13 mouse cellular contexts compared by ENCODE assay signal in genomic region chr4:148085907-148086305, GRCm38 (mm10). TPM values are rescaled to one million over a fixed set of nuclear protein-coding genes. Genes with fewer than 3 reads are reported as not detected.
DNase-seq lines count a peak whose midpoint lies in the region; ATAC-seq lines count a peak whose summit lies in the region.
"Had no signal": no experiment of that assay in that cellular context is flagged by ENCODE, and none has a peak within 500 bp of the region (broad histone marks: within the 10 kb centered on the region; RNA-seq: fewer than 3 reads in every experiment).

No protein-coding gene starts in this region.

- H3K27me3 ChIP-seq in heart, embryonic 10.5 days (ENCODE audit: insufficient read depth, poor library complexity, severe bottlenecking) = no peaks in the 10 kb centered on the region
- no peaks in the 10 kb centered on the region for H3K27me3 ChIP-seq in midbrain, embryonic 12.5 days
- no peaks in the 10 kb centered on the region for H3K27me3 ChIP-seq in midbrain, embryonic 15.5 days (replicated peaks)
- H3K27me3 ChIP-seq: embryonic facial prominence, embryonic 12.5 days had no signal

- no peak for ATAC-seq in midbrain, embryonic 12.5 days (ENCODE audit: low FRiP score, low read depth)
- ATAC-seq in midbrain, embryonic 15.5 days (replicated peaks) = no peak
- ATAC-seq: hindbrain, postnatal 0 days had no signal

- peaks cover 57% of the 10 kb centered on the region for H3K4me1 ChIP-seq in heart, embryonic 10.5 days
- peaks cover 39% of the 10 kb centered on the region for H3K4me1 ChIP-seq in midbrain, embryonic 12.5 days
- H3K4me1 ChIP-seq in midbrain, embryonic 15.5 days = peaks cover 17% of the 10 kb centered on the region

- H3K9me3 ChIP-seq in heart, embryonic 10.5 days = no peaks in the 10 kb centered on the region
- no peaks in the 10 kb centered on the region for H3K9me3 ChIP-seq in midbrain, embryonic 12.5 days
- no peaks in the 10 kb centered on the region for H3K9me3 ChIP-seq in midbrain, embryonic 15.5 days
- H3K9me3 ChIP-seq: embryonic facial prominence, embryonic 12.5 days; forebrain, embryonic 10.5 days had no signal

- WGBS in heart, embryonic 10.5 days = 65% methylated on average over 3 of the region's 3 CpGs
- WGBS in midbrain, embryonic 12.5 days = 80% methylated on average over 3 of the region's 3 CpGs
- WGBS in midbrain, embryonic 15.5 days = 82% methylated on average over 3 of the region's 3 CpGs

- peaks cover 11% of the 10 kb centered on the region for H3K36me3 ChIP-seq in heart, embryonic 10.5 days
- peaks cover 10% of the 10 kb centered on the region; the same call in 1 of the 2 replicates for H3K36me3 ChIP-seq in midbrain, embryonic 12.5 days
- H3K36me3 ChIP-seq in midbrain, embryonic 15.5 days (replicated peaks) = no peaks in the 10 kb centered on the region

- H3K4me2 ChIP-seq in midbrain, embryonic 12.5 days (replicated peaks) = no peak overlapping the region
- H3K4me2 ChIP-seq in midbrain, embryonic 15.5 days = no peak overlapping the region

- peak overlapping the region; percentile 94 for H3K27ac ChIP-seq in heart, embryonic 10.5 days
- peak overlapping the region; percentile 1; the same call in 1 of the 2 replicates for H3K27ac ChIP-seq in midbrain, embryonic 12.5 days (replicated peaks)
- H3K27ac ChIP-seq in midbrain, embryonic 15.5 days = no peak overlapping the region
- H3K27ac ChIP-seq: embryonic facial prominence, embryonic 12.5 days; hindbrain, postnatal 0 days had no signal

- no peak for DNase-seq in heart, embryonic 10.5 days (ENCODE audit: low spot score)
- DNase-seq in heart, postnatal 36 days = no peak
- peak; percentile 58 to 71 for DNase-seq in adrenal gland, postnatal 36 days
- DNase-seq in lung, adult 18-20 months = no peak
- DNase-seq in thymus, postnatal 36 days = no peak
- DNase-seq: cerebellum, postnatal 36 days; lung, embryonic 14.5 days had no signal

- H3K4me3 ChIP-seq in heart, embryonic 10.5 days = no peak overlapping the region
- no peak overlapping the region for H3K4me3 ChIP-seq in midbrain, embryonic 12.5 days
- no peak overlapping the region for H3K4me3 ChIP-seq in midbrain, embryonic 15.5 days
- H3K4me3 ChIP-seq: embryonic facial prominence, embryonic 12.5 days had no signal

- intact Hi-C loops in heart, postnatal 36 days (cut with DNase I) = no loop called here

- no peak overlapping the region for H3K9ac ChIP-seq in midbrain, embryonic 12.5 days (replicated peaks)
- no peak overlapping the region for H3K9ac ChIP-seq in midbrain, embryonic 15.5 days
- H3K9ac ChIP-seq: embryonic facial prominence, embryonic 12.5 days; lung, embryonic 14.5 days had no signal

RNA-seq across cellular contexts. Expression of gene Agtrap, which starts 1.9 kb away (rescaled TPM):
- polyA plus RNA-seq in heart, embryonic 10.5 days (2016; fragmentation: Nextera tagmentation; extraction: Ambion mirVana) = 20.8 and 25.5 TPM in 2 replicates
- 10 to 100 TPM; 45.1 to 49.3 TPM for total RNA-seq in heart, postnatal 36 days (2021)
- 11.2 and 11.9 TPM in 2 replicates for polyA plus RNA-seq in midbrain, embryonic 12.5 days (2016; fragmentation: Nextera tagmentation; extraction: Ambion mirVana)
- 5.5 and 6.4 TPM in 2 replicates for polyA plus RNA-seq in midbrain, embryonic 15.5 days (2015; fragmentation: Nextera tagmentation; extraction: Ambion mirVana)
- 10 to 100 TPM; 76.6 to 96.6 TPM for total RNA-seq in adrenal gland, postnatal 36 days (2021)

RNA-seq across cellular contexts. Expression of gene Mad2l2, which starts 44.3 kb away (rescaled TPM):
- polyA plus RNA-seq in heart, embryonic 10.5 days (2016; fragmentation: Nextera tagmentation; extraction: Ambion mirVana) = 43.3 and 51.9 TPM in 2 replicates
- total RNA-seq in heart, postnatal 36 days (2021) = 10 to 100 TPM; 10.6 to 11.9 TPM
- 94.7 and 95.2 TPM in 2 replicates for polyA plus RNA-seq in midbrain, embryonic 12.5 days (2016; fragmentation: Nextera tagmentation; extraction: Ambion mirVana)
- 99.2 and 112 TPM in 2 replicates for polyA plus RNA-seq in midbrain, embryonic 15.5 days (2015; fragmentation: Nextera tagmentation; extraction: Ambion mirVana)
- total RNA-seq in adrenal gland, postnatal 36 days (2021) = 10 to 100 TPM; 23.1 to 27.1 TPM

RNA-seq across cellular contexts. Expression of gene Draxin, which starts 44.6 kb away (rescaled TPM):
- 0.12 and 0.48 TPM in 2 replicates for polyA plus RNA-seq in heart, embryonic 10.5 days (2016; fragmentation: Nextera tagmentation; extraction: Ambion mirVana)
- under 1 TPM; 0.05 to 0.11 TPM for total RNA-seq in heart, postnatal 36 days (2021)
- 16.7 and 16.8 TPM in 2 replicates for polyA plus RNA-seq in midbrain, embryonic 12.5 days (2016; fragmentation: Nextera tagmentation; extraction: Ambion mirVana)
- 15.1 and 15.7 TPM in 2 replicates for polyA plus RNA-seq in midbrain, embryonic 15.5 days (2015; fragmentation: Nextera tagmentation; extraction: Ambion mirVana)
- under 1 TPM; 0.10 to 0.20 TPM for total RNA-seq in adrenal gland, postnatal 36 days (2021)
- polyA plus RNA-seq: heart, embryonic 14.5 days; lung, embryonic 14.5 days had no signal

RNA-seq across cellular contexts. Expression of gene Mthfr, which starts 47.0 kb away (rescaled TPM):
- polyA plus RNA-seq in heart, embryonic 10.5 days (2016; fragmentation: Nextera tagmentation; extraction: Ambion mirVana) = 13.5 and 15.6 TPM in 2 replicates
- total RNA-seq in heart, postnatal 36 days (2021) = 10 to 100 TPM in 1 of 2 experiments, 1 to 10 TPM in 1; 9.2 to 13.1 TPM
- polyA plus RNA-seq in midbrain, embryonic 12.5 days (2016; fragmentation: Nextera tagmentation; extraction: Ambion mirVana) = 44.5 and 44.8 TPM in 2 replicates
- 23.2 and 24.8 TPM in 2 replicates for polyA plus RNA-seq in midbrain, embryonic 15.5 days (2015; fragmentation: Nextera tagmentation; extraction: Ambion mirVana)
- 10 to 100 TPM; 29.0 to 54.7 TPM for total RNA-seq in adrenal gland, postnatal 36 days (2021)

RNA-seq across cellular contexts. Expression of gene Clcn6, which starts 47.3 kb away (rescaled TPM):
- 8.0 and 8.4 TPM in 2 replicates for polyA plus RNA-seq in heart, embryonic 10.5 days (2016; fragmentation: Nextera tagmentation; extraction: Ambion mirVana)
- 1 to 10 TPM; 8.0 to 9.3 TPM for total RNA-seq in heart, postnatal 36 days (2021)
- polyA plus RNA-seq in midbrain, embryonic 12.5 days (2016; fragmentation: Nextera tagmentation; extraction: Ambion mirVana) = 26.9 and 29.7 TPM in 2 replicates
- polyA plus RNA-seq in midbrain, embryonic 15.5 days (2015; fragmentation: Nextera tagmentation; extraction: Ambion mirVana) = 36.2 and 38.0 TPM in 2 replicates
- total RNA-seq in adrenal gland, postnatal 36 days (2021) = 10 to 100 TPM; 10.0 to 12.6 TPM

Comparison
In these comparisons a context has a peak if more than half of its experiments do, and no peak if none do; other contexts are left out.
1. DNase-seq: peak in adrenal gland, postnatal 36 days (2 of 2); none in heart, embryonic 10.5 days (single experiment), heart, postnatal 36 days (0 of 2), lung, adult 18-20 months (0 of 2) and thymus, postnatal 36 days (0 of 2).
2. RNA of gene Draxin, which starts 44.6 kb away (polyA plus RNA-seq): 16.7 to 16.8 TPM in midbrain, embryonic 12.5 days and 15.1 to 15.7 TPM in midbrain, embryonic 15.5 days; 0.12 to 0.48 TPM in heart, embryonic 10.5 days; every median in the first group is over 10 times any median in the second.